Mouse (Mus musculus): Measurements from ENCODE around the gene Hao2.
A peak's percentile ranks its signal among the peaks of the same experiment; 100 is the strongest.

Gene Hao2

GRCm38 (mm10) chr3:98893057-98893772 is at the start of gene Hao2:
TSS of gene Hao2 (minus strand) at chr3:98893239.
- DNase-seq (ENCODE audit: low spot score) = no peak

GRCm38 (mm10) chr3:98941601-98942000 is 48.6 kb upstream of the Hao2 start:
- no peak for DNase-seq (ENCODE audit: low spot score)

- DNase-seq (ENCODE audit: low spot score) = peak; percentile 26
Measured at GRCm38 (mm10) chr3:98941066-98941551, 48.1 kb upstream of the Hao2 start.

GRCm38 (mm10) chr3:98940225-98940624 is 47.2 kb upstream of the Hao2 start:
- no peak for DNase-seq (ENCODE audit: low spot score)

GRCm38 (mm10) chr3:98936446-98936845 is 43.4 kb upstream of the Hao2 start:
- DNase-seq (ENCODE audit: low spot score) = no peak

- no peak for DNase-seq (ENCODE audit: low spot score)
Measured at GRCm38 (mm10) chr3:98934601-98935000, 41.6 kb upstream of the Hao2 start.

- DNase-seq (ENCODE audit: low spot score) = no peak
Measured at GRCm38 (mm10) chr3:98934041-98934440, 41.0 kb upstream of the Hao2 start.

GRCm38 (mm10) chr3:98932421-98932820 is 39.4 kb upstream of the Hao2 start:
- DNase-seq (ENCODE audit: low spot score) = peak; percentile 25

- no peak for DNase-seq (ENCODE audit: low spot score)
Measured at GRCm38 (mm10) chr3:98931836-98932235, 38.8 kb upstream of the Hao2 start.

GRCm38 (mm10) chr3:98920417-98920816 is 27.4 kb upstream of the Hao2 start:
- no peak for DNase-seq (ENCODE audit: low spot score)

GRCm38 (mm10) chr3:98917260-98917659 is 24.2 kb upstream of the Hao2 start:
- no peak for DNase-seq (ENCODE audit: low spot score)

GRCm38 (mm10) chr3:98916856-98917255 is 23.8 kb upstream of the Hao2 start:
- no peak for DNase-seq (ENCODE audit: low spot score)

GRCm38 (mm10) chr3:98915659-98916058 is 22.6 kb upstream of the Hao2 start:
- peak; percentile 44 for DNase-seq (ENCODE audit: low spot score)

GRCm38 (mm10) chr3:98913591-98913990 is 20.6 kb upstream of the Hao2 start:
- no peak for DNase-seq (ENCODE audit: low spot score)

- DNase-seq (ENCODE audit: low spot score) = no peak
Measured at GRCm38 (mm10) chr3:98897606-98898005, 4.6 kb upstream of the Hao2 start.

GRCm38 (mm10) chr3:98895071-98895601 is 2.1 kb upstream of the Hao2 start:
- peak; percentile 15 for DNase-seq (ENCODE audit: low spot score)

- no peak for DNase-seq (ENCODE audit: low spot score)
Measured at GRCm38 (mm10) chr3:98890430-98890829, 2.6 kb downstream of the Hao2 start.

- no peak for DNase-seq (ENCODE audit: low spot score)
Measured at GRCm38 (mm10) chr3:98888206-98888605, 4.8 kb downstream of the Hao2 start.

GRCm38 (mm10) chr3:98880831-98881230 is 12.2 kb downstream of the Hao2 start:
- no peak for DNase-seq (ENCODE audit: low spot score)

GRCm38 (mm10) chr3:98880216-98880615 is 12.8 kb downstream of the Hao2 start:
- DNase-seq (ENCODE audit: low spot score) = no peak

GRCm38 (mm10) chr3:98868219-98868618 is 24.8 kb downstream of the Hao2 start:
- no peak for DNase-seq (ENCODE audit: low spot score)

- DNase-seq (ENCODE audit: low spot score) = no peak
Measured at GRCm38 (mm10) chr3:98862800-98863199, 30.2 kb downstream of the Hao2 start.

- peak; percentile 49 for DNase-seq (ENCODE audit: low spot score)
Measured at GRCm38 (mm10) chr3:98859576-98859975, 33.5 kb downstream of the Hao2 start, which contains the start of gene Hsd3b1. TSS of gene Hsd3b1 (minus strand) at chr3:98859794.

GRCm38 (mm10) chr3:98858051-98858450 is 35.0 kb downstream of the Hao2 start:
- DNase-seq (ENCODE audit: low spot score) = no peak
